Mouse (Mus musculus) cerebellum, adult 2 months (tissue): ENCODE measurements around the gene Ccdc36.

Experiments
- CTCF ChIP-seq: fragments of 200-500 bp; IDR thresholded peaks from 2 replicates; pipeline ENCODE4 v1.5.1; 2011; ENCODE audit warnings: low read depth, mild to moderate bottlenecking, control low read depth, low read length, moderate library complexity, borderline replicate concordance; ENCODE audit not compliant: insufficient read depth
- POLR2A ChIP-seq: fragments of 200-500 bp; IDR thresholded peaks from 2 replicates; pipeline ENCODE4 v1.6.1; 2011; ENCODE audit warnings: low read length, control low read depth, borderline replicate concordance; ENCODE audit not compliant: insufficient read depth

- TF ChIP-seq CTCF, result no peak
- no peak for TF ChIP-seq POLR2A
Measured at GRCm38 (mm10) chr9:108378736-108379135, 49.5 kb downstream of the Ccdc36 start.
